Mouse (Mus musculus): ENCODE data around the gene Aktip. TPM values are rescaled to one million over a fixed set of nuclear protein-coding genes. Genes with fewer than 3 reads are reported as not detected.

Gene Aktip
- polyA plus RNA-seq, 1 experiment from 2014 or later: 92.6 TPM

GRCm38 (mm10) chr8:91221841-91222240 is 22.1 kb upstream of the Aktip start:
- no peak for ATAC-seq (ENCODE audit: low FRiP score)
- Histone ChIP-seq H3K27ac (ENCODE audit: low read depth, low read length) (no peak overlapping the region), H3K27me3 (ENCODE audit: control insufficient read depth, insufficient read depth, low read length) (no peaks in the 10 kb centered on the region), H3K9ac (ENCODE audit: low read depth, low read length) (no peak overlapping the region), H3K9me3 (ENCODE audit: control insufficient read depth, low read length) (no peaks in the 10 kb centered on the region), H3K36me3 (ENCODE audit: control insufficient read depth, insufficient read depth, low read length) (no peaks in the 10 kb centered on the region), H3K4me2 (replicated peaks; ENCODE audit: low read depth, low read length) (no peak overlapping the region), H3K4me3 (ENCODE audit: low read depth, low read length) (no peak overlapping the region), H3K4me1 (replicated peaks; ENCODE audit: control insufficient read depth, insufficient read depth, low read length) (no peaks in the 10 kb centered on the region)
- DNase-seq (ENCODE audit: low spot score): no peak
- 94% methylated on average over 2 of the region's 2 CpGs for WGBS

GRCm38 (mm10) chr8:91218271-91218670 is 18.5 kb upstream of the Aktip start:
- ATAC-seq (ENCODE audit: low FRiP score) (no peak), DNase-seq (ENCODE audit: low spot score) (no peak)
- 93% methylated on average over 4 of the region's 4 CpGs for WGBS
- no peak overlapping the region for H3K27ac ChIP-seq (ENCODE audit: low read depth, low read length)
- H3K4me1 ChIP-seq (replicated peaks; ENCODE audit: control insufficient read depth, insufficient read depth, low read length): no peaks in the 10 kb centered on the region
- H3K4me2 ChIP-seq (replicated peaks; ENCODE audit: low read depth, low read length): no peak overlapping the region
- H3K4me3 ChIP-seq (ENCODE audit: low read depth, low read length): no peak overlapping the region
- H3K36me3 ChIP-seq (ENCODE audit: control insufficient read depth, insufficient read depth, low read length): no peaks in the 10 kb centered on the region
- no peak overlapping the region for H3K9ac ChIP-seq (ENCODE audit: low read depth, low read length)
- H3K9me3 ChIP-seq (ENCODE audit: control insufficient read depth, low read length): no peaks in the 10 kb centered on the region
- H3K27me3 ChIP-seq (ENCODE audit: control insufficient read depth, insufficient read depth, low read length): no peaks in the 10 kb centered on the region

- 96% methylated on average over 5 of the region's 5 CpGs for WGBS
- H3K4me3 ChIP-seq (ENCODE audit: low read depth, low read length): no peak overlapping the region
- no peak overlapping the region for H3K4me2 ChIP-seq (replicated peaks; ENCODE audit: low read depth, low read length)
- no peak for DNase-seq (ENCODE audit: low spot score)
- no peak overlapping the region for H3K27ac ChIP-seq (ENCODE audit: low read depth, low read length)
- H3K9me3 ChIP-seq (ENCODE audit: control insufficient read depth, low read length): no peaks in the 10 kb centered on the region
- H3K9ac ChIP-seq (ENCODE audit: low read depth, low read length): no peak overlapping the region
- H3K27me3 ChIP-seq (ENCODE audit: control insufficient read depth, insufficient read depth, low read length): no peaks in the 10 kb centered on the region
- no peaks in the 10 kb centered on the region for H3K36me3 ChIP-seq (ENCODE audit: control insufficient read depth, insufficient read depth, low read length)
- no peaks in the 10 kb centered on the region for H3K4me1 ChIP-seq (replicated peaks; ENCODE audit: control insufficient read depth, insufficient read depth, low read length)
- ATAC-seq (ENCODE audit: low FRiP score): no peak
Measured at GRCm38 (mm10) chr8:91217062-91217905, 17.5 kb upstream of the Aktip start.

- Histone ChIP-seq H3K27ac (ENCODE audit: low read depth, low read length) (no peak overlapping the region), H3K4me2 (replicated peaks; ENCODE audit: low read depth, low read length) (no peak overlapping the region), H3K4me3 (ENCODE audit: low read depth, low read length) (no peak overlapping the region), H3K4me1 (replicated peaks; ENCODE audit: control insufficient read depth, insufficient read depth, low read length) (no peaks in the 10 kb centered on the region), H3K9ac (ENCODE audit: low read depth, low read length) (no peak overlapping the region), H3K36me3 (ENCODE audit: control insufficient read depth, insufficient read depth, low read length) (no peaks in the 10 kb centered on the region), H3K9me3 (ENCODE audit: control insufficient read depth, low read length) (no peaks in the 10 kb centered on the region), H3K27me3 (ENCODE audit: control insufficient read depth, insufficient read depth, low read length) (no peaks in the 10 kb centered on the region)
- DNase-seq (ENCODE audit: low spot score): no peak
- 79% methylated on average over 3 of the region's 3 CpGs for WGBS
- ATAC-seq (ENCODE audit: low FRiP score): no peak
Measured at GRCm38 (mm10) chr8:91214287-91214686, 14.5 kb upstream of the Aktip start.

GRCm38 (mm10) chr8:91212948-91213347 is 13.2 kb upstream of the Aktip start:
- no peaks in the 10 kb centered on the region for H3K4me1 ChIP-seq (replicated peaks; ENCODE audit: control insufficient read depth, insufficient read depth, low read length)
- no peak for ATAC-seq (ENCODE audit: low FRiP score)
- no peak overlapping the region for H3K4me3 ChIP-seq (ENCODE audit: low read depth, low read length)
- WGBS: 90% methylated on average over 2 of the region's 2 CpGs
- H3K27ac ChIP-seq (ENCODE audit: low read depth, low read length): no peak overlapping the region
- no peaks in the 10 kb centered on the region for H3K36me3 ChIP-seq (ENCODE audit: control insufficient read depth, insufficient read depth, low read length)
- no peaks in the 10 kb centered on the region for H3K27me3 ChIP-seq (ENCODE audit: control insufficient read depth, insufficient read depth, low read length)
- no peak overlapping the region for H3K9ac ChIP-seq (ENCODE audit: low read depth, low read length)
- no peaks in the 10 kb centered on the region for H3K9me3 ChIP-seq (ENCODE audit: control insufficient read depth, low read length)
- no peak for DNase-seq (ENCODE audit: low spot score)
- H3K4me2 ChIP-seq (replicated peaks; ENCODE audit: low read depth, low read length): no peak overlapping the region

GRCm38 (mm10) chr8:91209658-91210057 is 9.9 kb upstream of the Aktip start:
- H3K36me3 ChIP-seq (ENCODE audit: control insufficient read depth, insufficient read depth, low read length): no peaks in the 10 kb centered on the region
- H3K9ac ChIP-seq (ENCODE audit: low read depth, low read length): no peak overlapping the region
- no peaks in the 10 kb centered on the region for H3K27me3 ChIP-seq (ENCODE audit: control insufficient read depth, insufficient read depth, low read length)
- no peaks in the 10 kb centered on the region for H3K9me3 ChIP-seq (ENCODE audit: control insufficient read depth, low read length)
- WGBS: 87% methylated on average over 3 of the region's 3 CpGs
- no peak overlapping the region for H3K27ac ChIP-seq (ENCODE audit: low read depth, low read length)
- H3K4me3 ChIP-seq (ENCODE audit: low read depth, low read length): no peak overlapping the region
- H3K4me1 ChIP-seq (replicated peaks; ENCODE audit: control insufficient read depth, insufficient read depth, low read length): no peaks in the 10 kb centered on the region
- no peak overlapping the region for H3K4me2 ChIP-seq (replicated peaks; ENCODE audit: low read depth, low read length)
- DNase-seq (ENCODE audit: low spot score) (no peak), ATAC-seq (ENCODE audit: low FRiP score) (no peak)

GRCm38 (mm10) chr8:91207676-91208075 is 7.9 kb upstream of the Aktip start:
- Histone ChIP-seq H3K9ac (ENCODE audit: low read depth, low read length) (no peak overlapping the region), H3K4me2 (replicated peaks; ENCODE audit: low read depth, low read length) (no peak overlapping the region), H3K27me3 (ENCODE audit: control insufficient read depth, insufficient read depth, low read length) (no peaks in the 10 kb centered on the region), H3K4me1 (replicated peaks; ENCODE audit: control insufficient read depth, insufficient read depth, low read length) (no peaks in the 10 kb centered on the region), H3K36me3 (ENCODE audit: control insufficient read depth, insufficient read depth, low read length) (no peaks in the 10 kb centered on the region), H3K27ac (ENCODE audit: low read depth, low read length) (no peak overlapping the region), H3K4me3 (ENCODE audit: low read depth, low read length) (no peak overlapping the region), H3K9me3 (ENCODE audit: control insufficient read depth, low read length) (no peaks in the 10 kb centered on the region)
- 81% methylated on average over 2 of the region's 2 CpGs for WGBS
- DNase-seq (ENCODE audit: low spot score) (no peak), ATAC-seq (ENCODE audit: low FRiP score) (no peak)

- Histone ChIP-seq H3K27me3 (ENCODE audit: control insufficient read depth, insufficient read depth, low read length) (no peaks in the 10 kb centered on the region), H3K36me3 (ENCODE audit: control insufficient read depth, insufficient read depth, low read length) (no peaks in the 10 kb centered on the region), H3K4me1 (replicated peaks; ENCODE audit: control insufficient read depth, insufficient read depth, low read length) (no peaks in the 10 kb centered on the region), H3K27ac (ENCODE audit: low read depth, low read length) (no peak overlapping the region), H3K9me3 (ENCODE audit: control insufficient read depth, low read length) (no peaks in the 10 kb centered on the region), H3K9ac (ENCODE audit: low read depth, low read length) (no peak overlapping the region), H3K4me3 (ENCODE audit: low read depth, low read length) (no peak overlapping the region), H3K4me2 (replicated peaks; ENCODE audit: low read depth, low read length) (no peak overlapping the region)
- DNase-seq (ENCODE audit: low spot score): no peak
- WGBS: 85% methylated on average over 6 of the region's 6 CpGs
- ATAC-seq (ENCODE audit: low FRiP score): no peak
Measured at GRCm38 (mm10) chr8:91205897-91206296, 6.1 kb upstream of the Aktip start.

GRCm38 (mm10) chr8:91201184-91201583 is 1.4 kb upstream of the Aktip start:
- Histone ChIP-seq H3K9me3 (ENCODE audit: control insufficient read depth, low read length) (no peaks in the 10 kb centered on the region), H3K4me2 (replicated peaks; ENCODE audit: low read depth, low read length) (no peak overlapping the region), H3K9ac (ENCODE audit: low read depth, low read length) (no peak overlapping the region), H3K36me3 (ENCODE audit: control insufficient read depth, insufficient read depth, low read length) (no peaks in the 10 kb centered on the region), H3K4me3 (ENCODE audit: low read depth, low read length) (no peak overlapping the region), H3K27me3 (ENCODE audit: control insufficient read depth, insufficient read depth, low read length) (no peaks in the 10 kb centered on the region), H3K27ac (ENCODE audit: low read depth, low read length) (no peak overlapping the region), H3K4me1 (replicated peaks; ENCODE audit: control insufficient read depth, insufficient read depth, low read length) (no peaks in the 10 kb centered on the region)
- ATAC-seq (ENCODE audit: low FRiP score): no peak
- DNase-seq (ENCODE audit: low spot score): no peak
- WGBS: 73% methylated on average over 2 of the region's 2 CpGs
